Mouse (Mus musculus): Measurements from ENCODE around the gene Adgrl2.

Adgrl2 gene

DNA sequence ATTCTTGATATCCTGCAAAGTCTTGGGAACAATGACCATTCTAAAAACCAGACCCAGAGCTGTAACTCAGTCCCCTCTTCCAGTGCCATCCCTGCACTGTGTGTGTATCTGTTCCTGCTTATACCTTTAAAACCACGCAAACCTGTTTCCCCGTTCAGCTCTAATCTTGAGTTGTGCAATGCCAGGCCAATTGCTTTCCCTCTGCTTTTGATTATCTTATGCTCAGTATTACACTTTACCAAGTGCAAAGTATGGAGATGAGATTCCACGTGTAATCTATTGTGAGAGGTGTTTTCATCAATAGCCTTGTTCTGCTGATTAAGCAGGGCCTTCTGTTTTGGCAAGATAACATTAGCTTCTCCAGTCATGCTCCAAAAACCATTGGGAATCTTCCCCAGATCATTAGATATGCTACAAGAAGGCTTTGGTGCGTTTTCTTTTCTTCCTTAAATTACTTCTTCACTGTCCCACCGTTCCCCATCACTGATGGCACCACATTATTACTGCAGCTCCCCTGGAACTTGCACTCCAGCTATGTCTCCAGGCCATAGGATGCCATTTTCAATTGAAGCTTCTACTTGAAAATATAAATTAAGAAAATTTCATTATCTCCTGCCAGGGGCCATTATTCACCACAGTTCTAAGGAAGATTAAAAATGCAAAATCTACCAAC is 118.4 kb downstream of the Adgrl2 start:
- DNase-seq = no peak

- DNase-seq = no peak
Measured at GRCm38 (mm10) chr3:148867618-148868017, 122.7 kb downstream of the Adgrl2 start.

DNA sequence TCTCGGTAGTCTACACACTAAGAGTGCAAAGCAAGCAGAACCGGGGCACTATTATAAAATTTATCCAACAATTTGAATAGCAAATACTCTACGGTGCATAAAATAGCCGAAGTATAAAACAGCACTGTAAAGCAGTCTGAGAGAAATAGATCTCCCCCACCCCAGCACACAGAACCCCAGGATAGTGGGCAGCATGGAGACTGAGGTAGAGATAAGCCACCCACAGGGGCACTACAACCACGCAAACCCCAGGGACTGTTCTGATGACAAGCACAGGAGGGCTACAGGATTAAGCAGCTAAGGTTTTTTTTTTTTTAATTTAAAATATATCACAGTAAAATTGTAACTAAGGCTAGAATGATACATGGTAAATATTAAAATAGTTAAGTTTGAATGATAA is 123.7 kb downstream of the Adgrl2 start:
- no peak for DNase-seq

DNA sequence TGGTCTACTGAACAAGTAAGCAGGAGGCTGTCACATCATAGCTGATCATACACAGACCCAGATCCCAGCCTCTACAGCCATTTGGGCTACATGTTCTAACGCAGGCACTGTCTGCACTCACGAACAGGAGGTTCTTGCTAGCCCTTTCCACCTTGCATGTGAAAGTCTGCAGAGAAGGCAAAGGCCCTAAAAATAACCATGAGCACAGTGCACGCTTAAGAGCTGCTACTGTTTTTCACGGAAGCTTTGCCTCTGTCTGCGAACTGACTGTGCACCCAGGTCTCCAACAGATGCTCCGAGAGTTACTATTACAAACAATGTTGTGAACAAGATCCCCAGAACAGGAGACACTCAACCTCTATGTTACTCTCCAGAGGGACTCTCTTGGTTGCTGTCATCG is 124.3 kb downstream of the Adgrl2 start:
- no peak for DNase-seq

- DNase-seq = no peak
Measured at GRCm38 (mm10) chr3:148865234-148865633, 125.1 kb downstream of the Adgrl2 start.

GRCm38 (mm10) chr3:148861860-148862259 is 128.5 kb downstream of the Adgrl2 start:
- no peak for DNase-seq

GRCm38 (mm10) chr3:148854306-148854910 is 135.9 kb downstream of the Adgrl2 start:
- DNase-seq = no peak

DNA sequence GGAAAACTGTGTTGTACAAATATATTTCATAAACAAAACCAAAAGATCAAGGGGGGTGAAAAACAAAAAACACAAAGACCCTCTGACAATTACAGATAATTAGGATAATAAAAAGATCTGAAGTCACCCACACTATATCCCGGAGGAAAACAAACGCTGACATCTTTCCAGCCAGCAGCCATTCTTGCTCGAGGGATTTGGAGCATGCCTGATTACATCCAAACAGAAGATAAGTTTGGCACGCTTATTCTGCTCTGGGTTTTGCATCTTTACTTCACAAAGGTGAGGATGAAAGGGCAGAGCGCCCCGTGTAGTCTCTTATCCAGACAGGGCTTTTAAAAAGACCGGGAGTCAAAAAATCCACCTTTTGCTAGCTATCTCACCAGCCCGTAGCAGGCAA is 137.0 kb downstream of the Adgrl2 start:
- no peak for DNase-seq

DNA sequence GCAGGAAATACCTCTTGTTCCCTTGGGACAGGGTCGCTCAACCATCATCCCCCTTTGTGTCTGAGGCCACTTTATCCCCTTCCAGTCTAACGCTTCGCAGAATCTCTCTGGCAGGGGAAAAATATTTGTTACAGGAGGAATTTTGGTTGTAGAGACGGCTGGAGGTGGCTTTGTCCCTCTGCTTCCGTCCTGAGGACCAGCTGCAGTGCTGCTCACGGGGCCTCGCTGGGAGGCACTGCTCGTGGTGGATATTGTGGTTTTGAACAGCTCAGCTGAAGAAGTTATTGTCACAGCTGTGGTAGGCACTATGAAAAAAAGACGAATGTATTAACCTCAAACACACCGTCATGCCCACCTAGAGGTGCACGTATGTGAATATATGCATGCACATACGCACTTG is 137.8 kb downstream of the Adgrl2 start:
- DNase-seq = no peak

DNA sequence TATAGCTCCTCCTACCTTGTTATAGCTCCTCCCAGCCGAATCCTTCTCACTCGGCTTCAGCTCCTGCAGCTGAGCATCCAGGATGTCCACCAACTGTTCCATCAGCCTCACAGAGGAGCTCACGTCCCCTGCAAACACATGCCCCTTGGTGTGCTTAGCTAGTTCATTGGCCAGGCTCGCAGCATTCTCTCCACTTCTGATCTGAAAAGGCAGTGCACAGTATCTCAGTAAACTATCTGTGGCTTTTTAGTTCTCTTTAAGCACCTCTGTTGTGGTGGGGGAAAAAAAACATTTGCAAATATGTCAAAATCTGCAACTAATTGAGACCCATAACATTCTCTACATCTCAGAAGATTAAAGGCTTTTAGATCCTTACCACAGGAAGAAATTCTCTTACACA is 139.5 kb downstream of the Adgrl2 start:
- DNase-seq = no peak

DNA sequence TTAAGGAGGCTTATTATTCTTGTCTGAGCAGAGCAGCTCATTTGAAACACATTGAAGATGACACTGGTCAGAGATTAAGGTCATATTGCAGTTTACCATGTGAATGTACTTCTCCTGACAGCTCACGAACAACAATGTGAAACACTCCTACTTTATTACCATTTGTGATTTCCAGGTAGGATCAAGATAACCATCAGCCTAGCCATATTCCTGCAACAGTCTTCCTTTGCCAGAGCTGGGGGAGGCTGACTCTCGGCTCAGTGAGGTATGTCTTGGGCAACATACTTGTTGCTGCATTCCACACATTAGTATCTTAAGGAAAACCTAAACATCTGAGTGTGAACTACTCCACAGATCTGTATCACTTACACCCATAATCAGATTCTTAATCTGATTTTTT is 142.0 kb downstream of the Adgrl2 start:
- no peak for DNase-seq

DNA sequence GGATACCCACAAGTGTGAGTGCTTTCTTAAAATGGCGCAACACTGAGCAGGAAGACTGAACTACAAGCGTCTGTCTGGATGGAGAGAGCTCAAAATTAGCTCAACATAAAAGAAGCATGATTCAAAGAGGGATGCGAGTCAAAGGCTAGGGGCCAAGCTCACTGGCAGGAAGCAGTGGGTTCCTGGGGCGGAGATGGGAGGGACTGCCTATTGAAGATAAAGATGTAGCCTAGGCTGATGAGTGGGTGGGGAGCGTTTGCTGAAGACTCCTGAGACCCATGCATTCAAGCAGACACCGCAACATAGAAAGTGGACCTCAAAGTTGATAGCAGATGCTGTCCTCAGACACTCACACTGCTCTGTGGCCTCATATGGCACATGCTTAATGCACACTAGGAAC is 146.2 kb downstream of the Adgrl2 start:
- DNase-seq = no peak

- DNase-seq = no peak
Measured at GRCm38 (mm10) chr3:148842533-148842932, 147.8 kb downstream of the Adgrl2 start.

DNA sequence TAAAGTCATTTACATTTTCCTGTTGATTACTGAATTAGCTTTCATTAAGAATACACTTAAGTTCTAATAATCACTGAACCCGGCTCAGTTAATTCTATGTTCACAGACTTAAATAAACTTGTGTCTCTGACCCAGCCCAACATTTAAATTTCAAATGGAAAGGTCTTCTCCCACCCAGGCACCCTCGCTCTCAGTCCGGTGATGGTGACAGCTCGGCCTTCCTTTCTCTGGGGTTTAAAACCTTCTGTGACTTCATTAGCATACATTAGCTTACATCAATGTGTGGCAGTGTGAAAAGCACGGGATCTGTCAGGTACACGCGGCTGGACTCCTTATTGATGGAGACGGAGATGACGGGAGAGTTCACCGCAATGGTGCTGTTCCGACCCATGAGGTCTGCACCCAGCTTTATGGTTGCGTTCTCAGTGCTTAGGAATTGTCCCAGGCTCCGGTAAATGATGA is 151.5 kb downstream of the Adgrl2 start:
- no peak for DNase-seq

DNA sequence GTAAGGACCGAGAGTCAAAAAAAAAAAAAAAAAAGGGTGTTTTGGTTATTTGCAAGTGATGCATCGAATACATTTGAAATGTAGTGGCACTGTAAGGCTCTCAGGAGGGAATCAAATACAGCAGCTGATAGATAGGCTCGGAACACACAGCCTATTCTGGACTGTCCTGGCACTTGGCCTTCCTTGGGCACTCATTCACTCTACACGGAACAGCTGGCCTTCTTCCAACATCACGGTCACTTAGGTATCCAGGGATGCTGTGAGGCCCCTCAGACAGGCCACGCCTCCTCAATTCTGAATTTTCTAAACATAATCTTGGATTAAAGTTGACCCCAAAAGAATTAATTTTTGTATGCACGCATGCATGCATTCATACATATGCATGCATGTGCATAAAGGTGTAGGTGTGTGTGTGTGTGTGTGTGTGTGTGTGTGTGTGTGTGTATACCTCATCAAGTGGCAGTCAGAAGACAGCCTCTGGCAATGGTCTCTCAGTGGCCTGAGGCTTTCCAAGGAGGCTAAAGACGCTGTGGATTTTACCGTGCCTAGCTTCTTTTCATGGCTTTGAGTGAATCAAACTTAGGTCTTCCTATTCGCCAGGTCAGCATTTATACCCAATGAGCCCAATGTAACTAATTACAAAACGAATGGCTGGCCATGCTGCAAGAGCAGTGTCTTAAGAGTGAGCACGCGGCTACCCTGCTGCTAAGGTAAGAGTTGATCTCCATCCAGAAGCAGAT is 152.1 kb downstream of the Adgrl2 start:
- DNase-seq = no peak

- no peak for DNase-seq
Measured at GRCm38 (mm10) chr3:148835136-148835535, 155.2 kb downstream of the Adgrl2 start.

DNA sequence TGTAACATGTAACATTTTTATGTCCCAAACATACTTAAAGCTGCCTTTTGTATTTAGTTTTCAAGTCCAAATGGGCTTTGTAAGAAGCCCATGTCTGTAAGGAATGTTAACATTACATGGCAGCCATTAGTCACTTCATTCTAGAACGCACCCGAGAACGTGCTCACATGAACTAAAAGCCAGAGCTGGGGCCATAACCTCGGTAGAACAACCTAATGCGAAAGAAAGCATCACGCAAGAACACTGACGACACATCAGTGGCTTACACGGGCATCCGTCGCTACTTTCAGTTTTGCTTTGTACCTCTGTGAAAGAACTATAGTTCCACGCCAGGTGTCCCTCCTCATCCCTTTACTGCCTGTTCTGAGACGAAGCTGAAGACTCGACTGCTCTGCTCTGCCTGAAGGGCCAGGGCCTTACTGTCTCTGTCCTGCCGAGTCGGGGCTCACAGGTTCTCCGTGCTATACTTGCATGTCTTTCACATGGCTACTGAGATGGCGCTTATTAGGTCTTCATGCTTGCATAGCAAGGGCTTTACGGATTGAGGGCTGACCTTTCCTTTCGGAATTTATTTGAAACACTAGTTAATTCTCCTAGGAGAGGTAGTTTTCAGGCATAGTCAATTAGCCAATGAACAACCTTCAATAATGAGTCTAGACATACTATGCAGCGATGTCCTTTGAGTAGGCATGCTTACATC is 157.1 kb downstream of the Adgrl2 start:
- DNase-seq = no peak

DNA sequence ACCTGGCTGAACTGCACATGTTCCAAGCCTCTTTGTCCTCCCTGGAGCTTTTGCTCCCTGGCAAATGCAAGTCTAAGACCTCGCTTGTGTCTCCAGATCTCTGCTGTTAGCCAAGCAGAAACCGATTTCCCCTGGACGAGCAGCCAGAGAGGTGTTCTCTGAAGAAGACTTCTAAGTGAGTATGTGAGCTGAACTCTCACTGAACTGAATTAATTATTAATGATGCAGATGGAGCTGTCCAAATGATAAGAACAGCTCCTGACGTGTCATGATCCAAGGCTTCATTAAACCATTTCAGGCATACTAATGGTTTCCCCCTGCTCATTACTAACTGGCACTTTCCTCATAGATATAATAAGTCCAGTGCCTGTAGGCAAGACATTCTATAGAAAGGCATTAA is 158.4 kb downstream of the Adgrl2 start:
- DNase-seq = no peak

DNA sequence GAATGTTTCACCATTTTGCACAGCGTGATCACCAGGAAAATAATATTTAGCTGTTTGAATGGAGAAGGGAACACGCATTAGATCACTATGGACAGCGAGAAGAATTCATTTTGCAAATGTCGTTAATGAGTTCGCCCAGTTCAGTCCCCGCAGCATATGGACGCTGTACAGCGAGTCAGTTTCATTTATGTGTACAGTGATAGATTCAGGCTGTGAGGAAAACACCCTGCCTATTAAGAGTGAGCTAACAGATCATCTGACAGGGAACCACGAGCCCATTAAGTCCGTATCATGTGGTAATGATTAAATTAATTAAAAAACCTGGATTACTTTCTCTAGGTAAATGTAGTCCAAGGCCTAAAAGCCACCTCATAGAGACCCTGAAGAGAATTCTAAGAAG is 161.8 kb downstream of the Adgrl2 start:
- DNase-seq = no peak

DNA sequence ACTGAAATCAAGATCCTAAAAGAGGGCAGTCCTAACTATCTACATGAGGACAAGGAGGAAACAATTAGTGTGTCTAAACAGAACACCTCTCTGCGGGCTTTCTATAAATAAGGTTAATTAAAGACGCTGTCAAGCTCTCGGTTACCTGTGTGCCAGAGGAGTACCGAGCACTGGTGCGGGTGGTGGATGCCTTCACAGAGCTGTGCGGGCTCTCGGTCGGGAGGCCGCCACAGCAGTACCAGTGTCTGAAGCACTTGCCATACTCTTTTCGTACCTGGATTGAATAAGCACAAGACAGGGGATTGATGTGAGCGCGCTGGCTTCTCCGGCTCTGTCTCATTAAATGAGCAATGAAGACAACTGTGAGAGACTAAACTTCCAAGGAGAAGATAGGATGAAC is 166.8 kb downstream of the Adgrl2 start:
- DNase-seq = no peak

- no peak for DNase-seq
Measured at GRCm38 (mm10) chr3:148821632-148822031, 168.7 kb downstream of the Adgrl2 start.

DNA sequence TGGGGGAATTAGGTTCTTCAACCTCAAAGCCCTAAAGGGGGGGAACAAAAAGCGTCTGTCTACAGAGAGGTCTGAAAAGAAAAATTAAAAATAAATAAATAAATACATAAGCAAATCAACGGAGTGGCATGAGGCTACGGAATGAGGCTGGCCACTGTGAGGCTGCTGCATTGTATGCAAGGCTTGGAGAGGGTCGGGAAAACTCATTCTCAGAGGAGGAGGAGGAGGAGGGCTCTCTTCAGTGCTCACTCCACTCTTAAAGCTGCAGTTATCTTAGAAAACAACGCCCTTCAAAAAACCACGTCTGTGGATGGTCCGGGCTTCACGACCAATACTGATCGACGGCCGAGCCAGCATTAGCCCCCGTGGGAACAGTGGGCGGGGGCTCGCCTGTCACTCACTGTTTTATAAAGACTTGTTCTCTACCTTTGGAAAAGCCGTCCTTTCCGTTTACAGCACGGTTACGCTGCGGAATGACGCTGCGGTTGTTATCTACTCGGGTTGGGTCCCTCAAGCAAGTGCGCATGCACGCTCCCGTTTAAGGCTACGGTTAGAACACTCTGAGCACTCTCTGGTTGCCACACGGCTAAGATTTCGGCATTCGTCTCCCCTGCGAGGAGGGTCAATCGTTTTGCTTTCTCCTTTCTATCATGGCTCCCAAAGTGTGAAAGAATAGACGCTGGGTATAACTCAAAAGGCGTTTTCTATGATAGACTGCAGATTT is 170.9 kb downstream of the Adgrl2 start:
- no peak for DNase-seq
